Comparison of ENCODE assay signal across 8 mouse cellular contexts in genomic region chr17:88505275-88505723, GRCm38 (mm10). TPM values are rescaled to one million over a fixed set of nuclear protein-coding genes. Genes with fewer than 3 reads are reported as not detected.
DNase-seq lines count a peak whose midpoint lies in the region; TF ChIP-seq lines count a peak whose summit lies in the region.
"Had no signal": no experiment of that assay in that cellular context is flagged by ENCODE, and none has a peak within 500 bp of the region (broad histone marks: within the 10 kb centered on the region; RNA-seq: fewer than 3 reads in every experiment).

No protein-coding gene starts in this region.

- no peak for TF ChIP-seq CTCF in thymus, adult 2 months (IDR thresholded peaks at IDR 0.05; ENCODE audit: borderline replicate concordance, control insufficient read depth, extremely low read depth, insufficient read depth, low read length, poor library complexity)
- no peak for TF ChIP-seq CTCF in kidney, adult 2 months (conservative IDR thresholded peaks at IDR 0.05; ENCODE audit: insufficient read depth, insufficient read length, low read depth, low read length)

- H3K36me3 ChIP-seq in forebrain, embryonic 10.5 days (replicated peaks) = no peaks in the 10 kb centered on the region
- no peaks in the 10 kb centered on the region for H3K36me3 ChIP-seq in thymus, adult 2 months (ENCODE audit: control insufficient read depth, insufficient read depth, low read length)
- H3K36me3 ChIP-seq in kidney, adult 2 months (ENCODE audit: control insufficient read depth, insufficient read depth, low read length) = no peaks in the 10 kb centered on the region

- WGBS in forebrain, embryonic 10.5 days = 32% methylated on average over 10 of the region's 10 CpGs
- 81% methylated on average over 10 of the region's 10 CpGs for whole genome bisulfite sequencing in thymus, adult 2 months
- WGBS in kidney, adult 2 months = 52% methylated on average over 10 of the region's 10 CpGs

- peaks cover 18% of the 10 kb centered on the region for H3K4me1 ChIP-seq in forebrain, embryonic 10.5 days
- 0 out of 2 replicates have a peak, but pooled peaks cover 4% of the 10 kb centered on the region for H3K4me1 ChIP-seq in thymus, adult 2 months (replicated peaks; ENCODE audit: control insufficient read depth, insufficient read depth, low read length)
- no peaks in the 10 kb centered on the region for H3K4me1 ChIP-seq in kidney, adult 2 months (ENCODE audit: control insufficient read depth, insufficient read depth, low read length)

- H3K9me3 ChIP-seq in forebrain, embryonic 10.5 days = no peaks in the 10 kb centered on the region; the same call in 1 of the 2 replicates

- H3K27ac ChIP-seq in forebrain, embryonic 10.5 days = peak overlapping the region; percentile 58
- H3K27ac ChIP-seq in thymus, adult 2 months (ENCODE audit: control insufficient read depth, insufficient read depth, low read length) = no peak overlapping the region
- H3K27ac ChIP-seq in kidney, adult 2 months (ENCODE audit: insufficient read depth, low read depth, low read length) = no peak overlapping the region

- no peak overlapping the region for H3K4me3 ChIP-seq in forebrain, embryonic 10.5 days
- H3K4me3 ChIP-seq in thymus, adult 2 months (ENCODE audit: control insufficient read depth, insufficient read depth, low read length) = no peak overlapping the region
- no peak overlapping the region for H3K4me3 ChIP-seq in kidney, adult 2 months (ENCODE audit: insufficient read depth, low read depth, low read length)

- peak; percentile 43 for DNase-seq in ES-CJ7 (ENCODE audit: low read depth, low spot score)
- peak; percentile 41 for DNase-seq in MN1 (ENCODE audit: low spot score)
- DNase-seq in forebrain, embryonic 10.5 days (ENCODE audit: extremely low spot score, low spot score) = no peak
- peak; percentile 48 to 62 for DNase-seq in layer of hippocampus, postnatal 10 days (ENCODE audit: low spot score in 2 of 2)
- DNase-seq in spleen, postnatal 4 days (ENCODE audit: low spot score in 2 of 2) = no peak
- no peak for DNase-seq in thymus, adult 2 months
- no peak for DNase-seq in kidney, adult 2 months
- DNase-seq: thymus, postnatal 36 days had no signal

- no peaks in the 10 kb centered on the region for H3K27me3 ChIP-seq in forebrain, embryonic 10.5 days (ENCODE audit: poor library complexity, severe bottlenecking)
- H3K27me3 ChIP-seq in thymus, adult 2 months (ENCODE audit: control insufficient read depth, insufficient read depth, low read length) = no peaks in the 10 kb centered on the region
- no peaks in the 10 kb centered on the region for H3K27me3 ChIP-seq in kidney, adult 2 months (replicated peaks; ENCODE audit: control insufficient read depth, insufficient read depth, low read length)

- no peak for TF ChIP-seq POLR2A in thymus, adult 2 months (IDR thresholded peaks at IDR 0.05; ENCODE audit: control insufficient read depth, extremely low read depth, insufficient read depth, low read length, poor library complexity)
- no peak for TF ChIP-seq POLR2A in kidney, adult 2 months (IDR thresholded peaks at IDR 0.05; ENCODE audit: low read depth, low read length)

RNA-seq across cellular contexts. Expression of gene Ppp1r21, which starts 24.6 kb away (rescaled TPM):
- 17.4 and 19.7 TPM in 2 replicates for polyA plus RNA-seq in forebrain, embryonic 10.5 days (2016; fragmentation: Nextera tagmentation; extraction: Ambion mirVana)
- total RNA-seq in layer of hippocampus, postnatal 10 days (2021) = 10 to 100 TPM; 71.4 to 72.7 TPM
- 40.9 and 43.9 TPM in 2 replicates for polyA plus RNA-seq in thymus, adult 2 months (2012; rRNA removed)
- 39.5 and 47.7 TPM in 2 replicates for polyA plus RNA-seq in kidney, adult 2 months (2012; rRNA removed)

Comparison
In these comparisons a context has a peak if more than half of its experiments do, and no peak if none do; other contexts are left out.
1. DNase-seq: peak in ES-CJ7 (single experiment), MN1 (single experiment) and layer of hippocampus, postnatal 10 days (2 of 2); none in forebrain, embryonic 10.5 days (single experiment), spleen, postnatal 4 days (0 of 2), thymus, adult 2 months (single experiment) and kidney, adult 2 months (single experiment).